Mouse (Mus musculus): ENCODE results near the gene Prnp. TPM values are rescaled to one million over a fixed set of nuclear protein-coding genes. Genes with fewer than 3 reads are reported as not detected.

Prnp gene
- polyA plus RNA-seq, 1 experiment from 2014 or later: 73.8 TPM

DNA sequence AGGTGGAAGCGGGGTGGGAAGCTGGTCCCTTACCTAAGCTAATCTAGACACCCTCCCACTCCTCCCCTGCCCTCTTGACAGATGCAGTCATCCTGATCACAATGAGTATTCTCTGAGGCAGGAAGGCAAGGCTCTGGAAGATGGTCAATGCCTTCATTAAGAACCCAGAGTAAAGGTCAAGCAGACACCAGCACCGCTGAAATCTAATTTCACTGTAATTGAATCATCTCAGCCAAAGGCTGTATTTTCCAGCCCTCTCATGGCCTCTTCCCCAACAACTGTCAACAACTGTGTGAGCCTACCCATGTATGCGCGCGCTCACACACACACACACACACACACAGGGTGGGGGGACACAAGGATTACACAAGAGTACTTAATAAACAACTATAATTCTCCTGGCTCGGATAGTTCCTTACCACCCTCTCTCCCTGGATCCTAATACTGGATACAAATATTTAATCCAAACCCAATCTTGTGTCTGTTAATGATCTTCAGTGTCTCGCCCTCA is 1.3 kb upstream of the Prnp start:
- H3K4me3 ChIP-seq (replicated peaks): no peak overlapping the region
- no peaks in the 10 kb centered on the region for H3K36me3 ChIP-seq
- no peaks in the 10 kb centered on the region for H3K4me1 ChIP-seq
- H3K27ac ChIP-seq: no peak overlapping the region
- H3K27me3 ChIP-seq (replicated peaks): no peaks in the 10 kb centered on the region
- no peak overlapping the region for H3K4me2 ChIP-seq
- H3K9me3 ChIP-seq: no peaks in the 10 kb centered on the region
- WGBS: 79% methylated on average over 7 of the region's 7 CpGs
- no peak overlapping the region for H3K9ac ChIP-seq
- no peak for ATAC-seq (ENCODE audit: insufficient read depth, low FRiP score, low read depth)

DNA sequence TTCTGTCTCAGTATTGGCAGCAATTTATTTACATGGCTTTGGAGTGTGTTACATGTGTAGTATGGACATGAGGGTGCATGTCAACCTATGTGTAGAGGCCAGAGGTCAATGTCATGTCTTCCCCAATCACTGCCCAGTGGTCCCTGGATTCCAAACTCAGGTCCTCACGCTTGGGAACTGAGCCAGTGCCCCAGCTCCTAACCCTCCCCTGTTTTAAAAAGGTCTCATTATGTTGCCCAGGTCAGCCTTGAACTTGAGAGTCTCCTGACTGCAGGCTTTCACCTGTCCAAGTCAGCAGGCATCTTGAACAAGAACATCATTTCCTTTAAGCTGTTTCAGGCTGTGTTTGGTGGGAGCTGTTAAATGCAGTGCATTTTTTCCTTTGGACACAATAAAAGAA is 822 bp upstream of the Prnp start:
- H3K9ac ChIP-seq: no peak overlapping the region
- H3K27me3 ChIP-seq (replicated peaks): no peaks in the 10 kb centered on the region
- H3K4me2 ChIP-seq: 0 out of 2 replicates have a peak overlapping the region, but pooled peaks have one; percentile 72
- WGBS: 88% methylated on average over 1 of the region's 1 CpGs
- no peak for ATAC-seq (ENCODE audit: insufficient read depth, low FRiP score, low read depth)
- H3K4me3 ChIP-seq (replicated peaks): no peak overlapping the region
- no peak overlapping the region for H3K27ac ChIP-seq
- no peaks in the 10 kb centered on the region for H3K4me1 ChIP-seq
- no peaks in the 10 kb centered on the region for H3K36me3 ChIP-seq
- no peaks in the 10 kb centered on the region for H3K9me3 ChIP-seq

DNA sequence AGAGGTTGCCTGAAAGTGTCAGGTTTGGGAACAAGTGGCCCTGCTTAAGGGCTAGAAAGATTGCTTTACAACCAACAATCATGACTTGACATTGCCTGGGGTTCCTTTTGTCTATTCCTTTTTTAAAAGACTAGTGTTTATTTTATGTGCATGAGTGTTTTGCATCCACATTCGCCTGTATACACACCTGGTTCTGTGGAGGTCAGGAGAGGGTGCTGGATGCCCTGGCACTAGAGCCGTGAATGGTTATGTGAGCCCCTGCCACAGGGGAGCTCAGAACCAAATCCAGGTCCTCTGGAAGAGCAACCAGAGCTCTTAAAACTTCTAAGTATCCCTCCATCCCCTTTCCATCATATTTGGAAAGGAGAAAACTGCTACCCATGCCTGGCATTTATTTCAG is 1.1 kb downstream of the Prnp start:
- Histone ChIP-seq H3K4me2 (peak overlapping the region; percentile 72), H3K27me3 (replicated peaks) (no peaks in the 10 kb centered on the region), H3K4me3 (replicated peaks) (peak overlapping the region; percentile 77), H3K36me3 (no peaks in the 10 kb centered on the region), H3K9ac (no peak overlapping the region), H3K4me1 (no peaks in the 10 kb centered on the region), H3K9me3 (no peaks in the 10 kb centered on the region), H3K27ac (no peak overlapping the region)
- 64% methylated on average over 2 of the region's 2 CpGs for WGBS
- ATAC-seq (ENCODE audit: insufficient read depth, low FRiP score, low read depth): no peak

GRCm38 (mm10) chr2:131911341-131911740 is 1.6 kb downstream of the Prnp start:
- H3K9ac ChIP-seq: no peak overlapping the region
- H3K27me3 ChIP-seq (replicated peaks): no peaks in the 10 kb centered on the region
- H3K4me3 ChIP-seq (replicated peaks): no peak overlapping the region
- no peaks in the 10 kb centered on the region for H3K4me1 ChIP-seq
- no peaks in the 10 kb centered on the region for H3K36me3 ChIP-seq
- WGBS: 49% methylated on average over 4 of the region's 4 CpGs
- ATAC-seq (ENCODE audit: insufficient read depth, low FRiP score, low read depth): no peak
- H3K27ac ChIP-seq: no peak overlapping the region
- H3K9me3 ChIP-seq: no peaks in the 10 kb centered on the region
- peak overlapping the region; percentile 72; the same call in 1 of the 2 replicates for H3K4me2 ChIP-seq

GRCm38 (mm10) chr2:131912526-131913258 is 3.0 kb downstream of the Prnp start:
- H3K27me3 ChIP-seq (replicated peaks): no peaks in the 10 kb centered on the region
- ATAC-seq (ENCODE audit: insufficient read depth, low FRiP score, low read depth): no peak
- H3K27ac ChIP-seq: no peak overlapping the region
- H3K9me3 ChIP-seq: no peaks in the 10 kb centered on the region
- no peak overlapping the region for H3K9ac ChIP-seq
- WGBS: 69% methylated on average over 8 of the region's 8 CpGs
- no peak overlapping the region for H3K4me3 ChIP-seq (replicated peaks)
- H3K4me2 ChIP-seq: no peak overlapping the region
- H3K4me1 ChIP-seq: no peaks in the 10 kb centered on the region
- H3K36me3 ChIP-seq: no peaks in the 10 kb centered on the region

GRCm38 (mm10) chr2:131932275-131932902 is 22.7 kb downstream of the Prnp start:
- no peak overlapping the region for H3K4me3 ChIP-seq (replicated peaks)
- H3K4me2 ChIP-seq: no peak overlapping the region
- H3K36me3 ChIP-seq: no peaks in the 10 kb centered on the region
- peak overlapping the region; percentile 48; the same call in 1 of the 2 replicates for H3K27ac ChIP-seq
- WGBS: 63% methylated on average over 7 of the region's 7 CpGs
- no peak overlapping the region for H3K9ac ChIP-seq
- H3K4me1 ChIP-seq: peaks cover 5% of the 10 kb centered on the region; the same call in 1 of the 2 replicates
- no peaks in the 10 kb centered on the region for H3K9me3 ChIP-seq
- H3K27me3 ChIP-seq (replicated peaks): no peaks in the 10 kb centered on the region
- ATAC-seq (ENCODE audit: insufficient read depth, low FRiP score, low read depth): no peak

DNA sequence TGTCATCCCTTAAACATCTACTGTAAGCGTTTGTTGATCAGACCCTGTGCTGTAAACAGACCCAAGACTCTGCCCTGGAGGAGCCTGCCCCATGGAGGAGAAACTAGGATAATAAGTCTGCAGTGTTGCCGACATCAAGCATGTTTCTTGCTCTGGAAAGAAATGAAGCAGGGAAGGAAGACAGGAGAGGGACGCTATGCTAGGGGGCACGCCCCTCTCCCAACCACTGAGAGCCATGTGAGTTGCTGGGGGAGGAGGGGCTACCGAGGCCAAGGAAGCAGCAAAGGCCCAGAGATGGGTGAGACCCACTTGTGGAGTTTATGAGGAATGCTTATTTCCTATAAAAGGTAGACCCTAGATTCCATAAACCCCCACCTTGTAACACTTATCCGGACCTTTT is 23.3 kb downstream of the Prnp start:
- H3K27ac ChIP-seq: peak overlapping the region; percentile 59; the same call in 1 of the 2 replicates
- ATAC-seq (ENCODE audit: insufficient read depth, low FRiP score, low read depth): no peak
- no peaks in the 10 kb centered on the region for H3K27me3 ChIP-seq (replicated peaks)
- H3K4me2 ChIP-seq: no peak overlapping the region
- H3K4me1 ChIP-seq: peaks cover 5% of the 10 kb centered on the region; the same call in 1 of the 2 replicates
- H3K4me3 ChIP-seq (replicated peaks): no peak overlapping the region
- H3K36me3 ChIP-seq: no peaks in the 10 kb centered on the region
- WGBS: 24% methylated on average over 6 of the region's 6 CpGs
- no peaks in the 10 kb centered on the region for H3K9me3 ChIP-seq
- H3K9ac ChIP-seq: no peak overlapping the region

DNA sequence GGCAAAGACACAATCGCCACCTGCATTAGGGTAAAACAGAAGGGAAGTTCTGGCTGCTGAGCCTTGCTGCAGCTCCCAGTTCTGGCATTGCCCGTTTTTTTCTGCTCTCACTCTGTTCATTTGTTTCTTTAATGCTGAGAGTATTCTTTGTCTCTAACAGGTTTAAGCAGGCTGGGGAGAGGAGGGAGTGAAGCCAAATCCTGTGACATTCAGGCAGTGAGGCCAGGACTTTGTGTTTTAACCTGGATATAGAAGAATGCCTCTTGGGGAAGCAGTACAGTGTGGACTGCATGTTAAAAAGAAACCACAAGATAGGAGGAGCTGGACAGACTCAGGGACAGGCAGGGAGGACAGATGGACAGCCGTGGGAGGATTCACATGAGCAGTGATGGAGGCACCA is 23.9 kb downstream of the Prnp start:
- 55% methylated on average over 3 of the region's 3 CpGs for WGBS
- no peak for ATAC-seq (ENCODE audit: insufficient read depth, low FRiP score, low read depth)
- Histone ChIP-seq H3K4me2 (no peak overlapping the region), H3K27me3 (replicated peaks) (no peaks in the 10 kb centered on the region), H3K4me1 (peaks cover 5% of the 10 kb centered on the region; the same call in 1 of the 2 replicates), H3K9ac (no peak overlapping the region; the same call in 1 of the 2 replicates), H3K9me3 (no peaks in the 10 kb centered on the region), H3K27ac (peak overlapping the region; percentile 59; the same call in 1 of the 2 replicates), H3K4me3 (replicated peaks) (no peak overlapping the region), H3K36me3 (no peaks in the 10 kb centered on the region)

- no peak overlapping the region for H3K27ac ChIP-seq
- H3K27me3 ChIP-seq (replicated peaks): no peaks in the 10 kb centered on the region
- no peak overlapping the region for H3K4me2 ChIP-seq
- H3K4me1 ChIP-seq: peaks cover 5% of the 10 kb centered on the region; the same call in 1 of the 2 replicates
- no peak overlapping the region for H3K4me3 ChIP-seq (replicated peaks)
- WGBS: 83% methylated on average over 2 of the region's 2 CpGs
- no peak for ATAC-seq (ENCODE audit: insufficient read depth, low FRiP score, low read depth)
- no peaks in the 10 kb centered on the region for H3K36me3 ChIP-seq
- H3K9me3 ChIP-seq: no peaks in the 10 kb centered on the region
- no peak overlapping the region for H3K9ac ChIP-seq
Observed at GRCm38 (mm10) chr2:131934243-131934642, 24.5 kb downstream of the Prnp start.

DNA sequence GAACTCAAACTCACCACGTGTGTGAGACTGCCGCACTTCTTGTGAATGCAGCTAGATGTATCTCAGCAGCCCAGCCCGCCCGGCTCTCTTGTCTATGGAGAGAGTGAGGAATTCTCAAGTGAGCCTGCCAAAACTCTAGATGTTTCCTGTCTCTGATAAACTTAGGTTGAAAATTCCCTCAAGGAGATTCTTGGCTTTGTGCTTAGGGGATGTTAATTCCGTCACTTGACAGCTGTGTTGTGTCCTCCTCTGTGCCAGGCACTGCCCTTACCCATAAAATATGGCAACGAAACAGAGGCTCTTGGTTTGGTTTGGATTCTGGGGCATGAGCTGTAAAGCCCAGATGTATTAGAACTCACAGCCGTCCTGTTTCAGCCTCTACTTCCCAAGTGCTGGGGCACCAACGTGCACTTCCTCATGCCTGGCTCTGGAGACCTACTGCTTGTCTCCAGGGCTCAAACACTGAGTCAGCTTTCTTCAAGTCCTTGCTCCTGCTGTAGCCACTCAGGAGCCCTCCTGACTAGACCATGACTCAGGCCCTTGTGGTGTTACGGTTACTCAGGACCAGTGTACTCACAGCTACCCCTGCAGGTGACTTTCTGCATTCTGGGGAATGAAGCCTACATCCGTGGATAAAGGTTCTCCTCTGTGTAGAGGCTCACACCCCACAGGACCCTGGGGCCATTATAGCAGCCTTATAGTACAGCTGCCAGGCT is 25.8 kb downstream of the Prnp start:
- WGBS: 53% methylated on average over 10 of the region's 10 CpGs
- H3K27me3 ChIP-seq (replicated peaks): no peaks in the 10 kb centered on the region
- H3K4me1 ChIP-seq: peaks cover 5% of the 10 kb centered on the region; the same call in 1 of the 2 replicates
- no peak overlapping the region for H3K4me3 ChIP-seq (replicated peaks)
- H3K27ac ChIP-seq: no peak overlapping the region
- H3K9me3 ChIP-seq: no peaks in the 10 kb centered on the region
- H3K9ac ChIP-seq: no peak overlapping the region
- no peaks in the 10 kb centered on the region for H3K36me3 ChIP-seq
- peak; percentile 65; the same call in 1 of the 2 replicates for ATAC-seq (ENCODE audit: insufficient read depth, low FRiP score, low read depth)
- H3K4me2 ChIP-seq: no peak overlapping the region

GRCm38 (mm10) chr2:131936410-131936809 is 26.7 kb downstream of the Prnp start:
- Histone ChIP-seq H3K27me3 (replicated peaks) (no peaks in the 10 kb centered on the region), H3K9ac (no peak overlapping the region), H3K4me3 (replicated peaks) (no peak overlapping the region), H3K4me1 (peaks cover 5% of the 10 kb centered on the region; the same call in 1 of the 2 replicates), H3K4me2 (no peak overlapping the region), H3K36me3 (no peaks in the 10 kb centered on the region), H3K9me3 (no peaks in the 10 kb centered on the region), H3K27ac (no peak overlapping the region)
- no peak for ATAC-seq (ENCODE audit: insufficient read depth, low FRiP score, low read depth)
- 93% methylated on average over 10 of the region's 10 CpGs for WGBS

Measured in stomach, embryonic 15.5 days (tissue).